Mouse (Mus musculus): ENCODE measurements around the gene Tmprss4. TPM values are rescaled to one million over a fixed set of nuclear protein-coding genes. Genes with fewer than 3 reads are reported as not detected.

The Tmprss4 gene
- polyA plus RNA-seq, 1 experiment from 2014 or later, result not detected

GRCm38 (mm10) chr9:45125211-45125610 is 78.7 kb downstream of the Tmprss4 start:
- H3K27ac ChIP-seq, result no peak overlapping the region
- peaks cover 17% of the 10 kb centered on the region for H3K36me3 ChIP-seq
- peaks cover 20% of the 10 kb centered on the region for H3K4me1 ChIP-seq (replicated peaks)
- no peak overlapping the region for H3K4me3 ChIP-seq
- H3K9ac ChIP-seq, result no peak overlapping the region
- no peaks in the 10 kb centered on the region for H3K9me3 ChIP-seq
- WGBS, result 93% methylated on average over 14 of the region's 14 CpGs
- no peak for ATAC-seq (ENCODE audit: low FRiP score)
- 0 out of 2 replicates have a peak, but pooled peaks cover 4% of the 10 kb centered on the region for H3K27me3 ChIP-seq
- no peak overlapping the region for H3K4me2 ChIP-seq

Other genes starting within 250 kb of the Tmprss4 start
- gene Ube4a, start 238.5 kb downstream of the Tmprss4 start, polyA plus RNA-seq (2015; fragmentation: Nextera tagmentation; extraction: Ambion mirVana), result 35.6 and 37.7 TPM in 2 replicates
- gene Cd3g, start 223.7 kb downstream of the Tmprss4 start, polyA plus RNA-seq (2015; fragmentation: Nextera tagmentation; extraction: Ambion mirVana), result not detected in 2 replicates
- gene Cd3d, start 222.3 kb downstream of the Tmprss4 start, polyA plus RNA-seq (2015; fragmentation: Nextera tagmentation; extraction: Ambion mirVana), result not detected in 2 replicates
- not detected in 2 replicates for gene Cd3e, start 194.5 kb downstream of the Tmprss4 start, polyA plus RNA-seq (2015; fragmentation: Nextera tagmentation; extraction: Ambion mirVana)
- 0.35 and 0.45 TPM in 2 replicates for gene Mpzl2, start 164.3 kb downstream of the Tmprss4 start, polyA plus RNA-seq (2015; fragmentation: Nextera tagmentation; extraction: Ambion mirVana)
- 1.2 and 1.9 TPM in 2 replicates for gene Mpzl3, start 148.9 kb downstream of the Tmprss4 start, polyA plus RNA-seq (2015; fragmentation: Nextera tagmentation; extraction: Ambion mirVana)
- gene Jaml, start 124.9 kb downstream of the Tmprss4 start, polyA plus RNA-seq (2015; fragmentation: Nextera tagmentation; extraction: Ambion mirVana), result 0.12 and 0.26 TPM in 2 replicates
- gene Scn2b, start 86.3 kb downstream of the Tmprss4 start, polyA plus RNA-seq (2015; fragmentation: Nextera tagmentation; extraction: Ambion mirVana), result 7.6 and 8.0 TPM in 2 replicates
- 0.18 and 0.27 TPM in 2 replicates for gene Scn4b, start 65.7 kb downstream of the Tmprss4 start, polyA plus RNA-seq (2015; fragmentation: Nextera tagmentation; extraction: Ambion mirVana)
- 0.09 TPM in 1 of 2 replicates, not detected in the other for gene BC049352, start 22.1 kb downstream of the Tmprss4 start, polyA plus RNA-seq (2015; fragmentation: Nextera tagmentation; extraction: Ambion mirVana)
- gene Il10ra, start 65.1 kb upstream of the Tmprss4 start, polyA plus RNA-seq (2015; fragmentation: Nextera tagmentation; extraction: Ambion mirVana), result 0.84 and 0.95 TPM in 2 replicates
- not detected in 2 replicates for gene Tmprss13, start 115.0 kb upstream of the Tmprss4 start, polyA plus RNA-seq (2015; fragmentation: Nextera tagmentation; extraction: Ambion mirVana)
- 354 and 379 TPM in 2 replicates for gene Fxyd6, start 166.1 kb upstream of the Tmprss4 start, polyA plus RNA-seq (2015; fragmentation: Nextera tagmentation; extraction: Ambion mirVana)
- gene Fxyd2, start 195.6 kb upstream of the Tmprss4 start, polyA plus RNA-seq (2015; fragmentation: Nextera tagmentation; extraction: Ambion mirVana), result 4.5 and 6.4 TPM in 2 replicates
- 11.1 and 11.2 TPM in 2 replicates for gene Dscaml1, start 222.5 kb upstream of the Tmprss4 start, polyA plus RNA-seq (2015; fragmentation: Nextera tagmentation; extraction: Ambion mirVana)

Measured in hindbrain, embryonic 13.5 days (tissue).